In genomic region chr3:97879222-97879621, GRCm38 (mm10) we compare ENCODE assay signal across 8 mouse cellular contexts. TPM values are rescaled to one million over a fixed set of nuclear protein-coding genes. Genes with fewer than 3 reads are reported as not detected.
DNase-seq lines count a peak whose midpoint lies in the region; ATAC-seq and TF ChIP-seq lines count a peak whose summit lies in the region.

No protein-coding gene starts in this region.

- no peaks in the 10 kb centered on the region for H3K27me3 ChIP-seq in Patski

- in situ Hi-C loops in Patski (cut with MboI; ENCODE audit: low pct_unique_long_range_greater_than_20kb) = no loop called here

- peak; percentile 49 for DNase-seq in cerebellum, adult 11 months
- DNase-seq in Patski (ENCODE audit: low read depth, low spot score) = no peak
- peak; percentile 75 to 83 for DNase-seq in cerebellum, postnatal 14 days
- peak; percentile 71 for DNase-seq in heart, adult 8-10 months (ENCODE audit: low spot score)
- peak; percentile 65 to 77 for DNase-seq in layer of hippocampus, postnatal 36 days
- peak; percentile 19 to 59 for DNase-seq in spleen, postnatal 14 days (ENCODE audit: low spot score in 2 of 2)

- POLR2A ChIA-PET in Patski (lab: Charles Lee) = interaction anchor here (0.6 kb wide), 1 partner anchor 13 kb away, joined by 5 read pairs; no protein-coding TSS in a partner anchor

- TF ChIP-seq CTCF in Patski (IDR thresholded peaks at IDR 0.05) = peak; percentile 97

- ATAC-seq in cerebellum, adult (ENCODE audit: insufficient number of reproducible peaks, low FRiP score, low TSS enrichment) = no peak
- ATAC-seq in Patski = peak; percentile 47
- ATAC-seq in megakaryocyte-erythroid progenitor cell, adult 5-6 weeks (replicated peaks; ENCODE audit: low FRiP score, low TSS enrichment, poor library complexity, severe bottlenecking) = peak; percentile 76

- CTCF ChIA-PET in Patski (lab: Charles Lee) = interaction anchor here (1.0 to 3.2 kb wide), 11 partner anchors 9 to 245 kb away, joined by 3 to 12 read pairs (median 4); partner anchors contain the start of genes Pde4dip and Sec22b

RNA-seq across cellular contexts. Expression of gene Pde4dip, which starts 9.3 kb away (rescaled TPM):
- polyA plus RNA-seq in Patski (2021) = 44.7 TPM
- total RNA-seq in heart, adult 8-10 months (2022) = 1,000 to 10,000 TPM; 1,836 to 2,320 (median 2,004) TPM
- total RNA-seq in layer of hippocampus, postnatal 36 days (2021) = 100 to 1,000 TPM; 223 to 235 TPM
- 0.96 and 1.5 TPM in 2 replicates for total RNA-seq in megakaryocyte-erythroid progenitor cell, adult 5-6 weeks (2014; fragmentation: Nextera tagmentation)
- 1.2 and 3.4 TPM in 2 replicates for total RNA-seq in megakaryocyte-erythroid progenitor cell, adult 5-6 weeks (2017)

RNA-seq across cellular contexts. Expression of gene Sec22b, which starts 21.8 kb away (rescaled TPM):
- polyA plus RNA-seq in Patski (2021) = 107 TPM
- 10 to 100 TPM; 43.2 to 56.8 (median 53.3) TPM for total RNA-seq in heart, adult 8-10 months (2022)
- total RNA-seq in layer of hippocampus, postnatal 36 days (2021) = 10 to 100 TPM; 79.1 to 83.4 TPM
- 38.9 and 51.7 TPM in 2 replicates for total RNA-seq in megakaryocyte-erythroid progenitor cell, adult 5-6 weeks (2014; fragmentation: Nextera tagmentation)
- total RNA-seq in megakaryocyte-erythroid progenitor cell, adult 5-6 weeks (2017) = 35.0 and 41.5 TPM in 2 replicates

Comparison
In these comparisons a context has a peak if more than half of its experiments do, and no peak if none do; other contexts are left out.
1. RNA of gene Pde4dip, which starts 9.3 kb away (total RNA-seq): 1,836 to 2,320 TPM in heart, adult 8-10 months and 223 to 235 TPM in layer of hippocampus, postnatal 36 days; 0.96 to 3.4 TPM in megakaryocyte-erythroid progenitor cell, adult 5-6 weeks; every median in the first group is over 10 times any median in the second.